Mouse (Mus musculus) stomach, postnatal 0 days (tissue): ENCODE data around the gene Cdc34.

Experiments
- CTCF ChIP-seq: IDR thresholded peaks from 2 replicates; pipeline ENCODE4 v1.5.1; 2016; ENCODE audit warnings: antibody characterized with exemption, low read depth, mild to moderate bottlenecking, moderate library complexity
- EP300 ChIP-seq: optimal IDR thresholded peaks from 2 replicates; pipeline ENCODE3; 2016; ENCODE audit warnings: antibody characterized with exemption

DNA sequence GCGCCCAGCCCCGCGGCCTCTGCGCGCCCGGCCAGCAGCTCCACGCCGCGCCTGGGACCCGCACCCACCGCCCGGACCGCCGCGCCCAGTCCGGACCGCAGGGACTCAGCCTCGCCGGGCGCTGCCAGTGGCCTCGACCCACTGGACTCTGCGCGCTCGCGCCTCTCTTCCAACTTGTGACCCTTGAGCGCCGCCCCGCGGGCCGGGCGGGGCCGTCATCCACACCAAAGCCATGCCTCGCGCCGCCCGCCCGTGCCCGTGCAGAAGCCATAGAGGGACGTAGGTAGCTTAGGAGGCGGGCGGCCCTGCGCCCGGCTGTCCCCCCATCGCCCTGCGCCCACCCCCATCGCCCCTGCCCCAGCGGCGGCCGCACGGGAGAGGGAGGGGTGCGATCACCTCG is 53.4 kb downstream of the Cdc34 start:
- peak; percentile 31 for TF ChIP-seq CTCF
- no peak for TF ChIP-seq EP300
